Mouse (Mus musculus): ENCODE data around the gene Scamp3. TPM values are rescaled to one million over a fixed set of nuclear protein-coding genes. Genes with fewer than 3 reads are reported as not detected.

The Scamp3 gene
- polyA plus RNA-seq, 1 experiment from 2014 or later: 115 TPM

GRCm38 (mm10) chr3:89228180-89228549 is 50.9 kb downstream of the Scamp3 start:
- peaks cover 14% of the 10 kb centered on the region for H3K36me3 ChIP-seq
- H3K9me3 ChIP-seq: no peaks in the 10 kb centered on the region
- peak overlapping the region; percentile 88 for H3K27ac ChIP-seq
- no peak for ATAC-seq (ENCODE audit: insufficient number of reproducible peaks, insufficient read depth, low FRiP score, low TSS enrichment, low read depth)
- peak overlapping the region; percentile 60 for H3K9ac ChIP-seq
- peak overlapping the region; percentile 84 for H3K4me2 ChIP-seq
- H3K4me3 ChIP-seq: peak overlapping the region; percentile 46
- peaks cover 21% of the 10 kb centered on the region for H3K27me3 ChIP-seq
- under 1% methylated on average over 19 of the region's 20 CpGs for WGBS
- peaks cover 32% of the 10 kb centered on the region for H3K4me1 ChIP-seq

- WGBS: 24% methylated on average over 10 of the region's 10 CpGs
- H3K4me2 ChIP-seq: peak within 1 kb of the TSS; percentile 84
- H3K27ac ChIP-seq: peak within 1 kb of the TSS; percentile 88
- H3K4me1 ChIP-seq: peaks cover 32% of the 10 kb centered on the region
- peaks cover 15% of the 10 kb centered on the region for H3K36me3 ChIP-seq
- H3K9me3 ChIP-seq: no peaks in the 10 kb centered on the region
- H3K27me3 ChIP-seq: peaks cover 21% of the 10 kb centered on the region
- H3K9ac ChIP-seq: peak within 1 kb of the TSS; percentile 60
- peak within 1 kb of the TSS; percentile 46 for H3K4me3 ChIP-seq
- no peak for ATAC-seq (ENCODE audit: insufficient number of reproducible peaks, insufficient read depth, low FRiP score, low TSS enrichment, low read depth)
Observed at GRCm38 (mm10) chr3:89228836-89229235, 51.6 kb downstream of the Scamp3 start, which contains the start of gene Muc1. Muc1 (plus strand) TSS chr3:89229057.

GRCm38 (mm10) chr3:89229276-89229675 is 52.0 kb downstream of the Scamp3 start:
- no peak overlapping the region for H3K9ac ChIP-seq
- peaks cover 15% of the 10 kb centered on the region for H3K36me3 ChIP-seq
- H3K4me2 ChIP-seq: 0 out of 2 replicates have a peak overlapping the region, but pooled peaks have one; percentile 84
- no peak overlapping the region for H3K27ac ChIP-seq
- no peak overlapping the region for H3K4me3 ChIP-seq
- no peak for ATAC-seq (ENCODE audit: insufficient number of reproducible peaks, insufficient read depth, low FRiP score, low TSS enrichment, low read depth)
- H3K27me3 ChIP-seq: peaks cover 21% of the 10 kb centered on the region
- H3K4me1 ChIP-seq: peaks cover 32% of the 10 kb centered on the region
- WGBS: 61% methylated on average over 4 of the region's 4 CpGs
- no peaks in the 10 kb centered on the region for H3K9me3 ChIP-seq

- peaks cover 21% of the 10 kb centered on the region for H3K27me3 ChIP-seq
- H3K27ac ChIP-seq: no peak overlapping the region
- no peak overlapping the region for H3K4me3 ChIP-seq
- ATAC-seq (ENCODE audit: insufficient number of reproducible peaks, insufficient read depth, low FRiP score, low TSS enrichment, low read depth): no peak
- no peaks in the 10 kb centered on the region for H3K9me3 ChIP-seq
- peaks cover 20% of the 10 kb centered on the region for H3K36me3 ChIP-seq
- H3K9ac ChIP-seq: no peak overlapping the region
- peaks cover 26% of the 10 kb centered on the region for H3K4me1 ChIP-seq
- no peak overlapping the region for H3K4me2 ChIP-seq
- 82% methylated on average over 2 of the region's 2 CpGs for WGBS
Observed at GRCm38 (mm10) chr3:89230561-89230960, 53.3 kb downstream of the Scamp3 start.

- peaks cover 24% of the 10 kb centered on the region for H3K36me3 ChIP-seq
- peaks cover 19% of the 10 kb centered on the region for H3K4me1 ChIP-seq
- H3K4me3 ChIP-seq: no peak overlapping the region
- WGBS: 66% methylated on average over 7 of the region's 7 CpGs
- H3K9ac ChIP-seq: no peak overlapping the region
- H3K27me3 ChIP-seq: peaks cover 19% of the 10 kb centered on the region
- no peak overlapping the region for H3K27ac ChIP-seq
- no peak for ATAC-seq (ENCODE audit: insufficient number of reproducible peaks, insufficient read depth, low FRiP score, low TSS enrichment, low read depth)
- no peak overlapping the region for H3K4me2 ChIP-seq
- H3K9me3 ChIP-seq: no peaks in the 10 kb centered on the region
Observed at GRCm38 (mm10) chr3:89231345-89231744, 54.1 kb downstream of the Scamp3 start.

GRCm38 (mm10) chr3:89231772-89232275 is 54.6 kb downstream of the Scamp3 start:
- 71% methylated on average over 16 of the region's 16 CpGs for WGBS
- no peak overlapping the region for H3K4me2 ChIP-seq

More at GRCm38 (mm10) chr3:89231772-89232275, 54.6 kb downstream of the Scamp3 start:
- H3K27ac ChIP-seq: no peak overlapping the region
- H3K36me3 ChIP-seq: peaks cover 27% of the 10 kb centered on the region
- no peaks in the 10 kb centered on the region for H3K9me3 ChIP-seq
- H3K4me1 ChIP-seq: peaks cover 14% of the 10 kb centered on the region
- peaks cover 19% of the 10 kb centered on the region for H3K27me3 ChIP-seq
- no peak for ATAC-seq (ENCODE audit: insufficient number of reproducible peaks, insufficient read depth, low FRiP score, low TSS enrichment, low read depth)
- H3K4me3 ChIP-seq: no peak overlapping the region
- no peak overlapping the region for H3K9ac ChIP-seq

MicroRNAs within 50 kb of the gene (microRNA counts, 519-probe panel; counts per million panel counts)
- microRNA mmu-miR-92b: 236 counts per million, percentile 44 among the panel's probes with 10 or more counts

Small RNA genes lying within 50 kb of the gene (microRNA-seq; reads per million reads assigned to microRNA genes)
- 504 reads per million, percentile 71 among the genes with 10 or more reads in this experiment for gene Mir92b

Other genes starting within 250 kb of the Scamp3 start
- gene Ash1l, start 226.9 kb upstream of the Scamp3 start, polyA plus RNA-seq (2015; fragmentation: Nextera tagmentation; extraction: Ambion mirVana): 29.4 and 30.6 TPM in 2 replicates
- gene Dap3, start 226.3 kb upstream of the Scamp3 start, polyA plus RNA-seq (2015; fragmentation: Nextera tagmentation; extraction: Ambion mirVana): 147 and 158 TPM in 2 replicates
- 23.3 and 25.0 TPM in 2 replicates for gene Rusc1, start 84.2 kb upstream of the Scamp3 start, polyA plus RNA-seq (2015; fragmentation: Nextera tagmentation; extraction: Ambion mirVana)
- not detected in 2 replicates for gene Gm43738, start 76.4 kb upstream of the Scamp3 start, polyA plus RNA-seq (2015; fragmentation: Nextera tagmentation; extraction: Ambion mirVana)
- gene Fdps, start 75.5 kb upstream of the Scamp3 start, polyA plus RNA-seq (2015; fragmentation: Nextera tagmentation; extraction: Ambion mirVana): 193 and 231 TPM in 2 replicates
- 2.0 TPM in 1 of 2 replicates, not detected in the other for gene Pklr, start 41.3 kb upstream of the Scamp3 start, polyA plus RNA-seq (2015; fragmentation: Nextera tagmentation; extraction: Ambion mirVana)
- 3.6 and 4.3 TPM in 2 replicates for gene Hcn3, start 17.3 kb upstream of the Scamp3 start, polyA plus RNA-seq (2015; fragmentation: Nextera tagmentation; extraction: Ambion mirVana)
- 39.9 and 41.8 TPM in 2 replicates for gene Clk2, start 12.7 kb upstream of the Scamp3 start, polyA plus RNA-seq (2015; fragmentation: Nextera tagmentation; extraction: Ambion mirVana)
- gene Fam189b, start 5.7 kb downstream of the Scamp3 start, polyA plus RNA-seq (2015; fragmentation: Nextera tagmentation; extraction: Ambion mirVana): 31.5 and 32.6 TPM in 2 replicates
- gene Gba, start 25.5 kb downstream of the Scamp3 start, polyA plus RNA-seq (2015; fragmentation: Nextera tagmentation; extraction: Ambion mirVana): 34.7 TPM in 2 replicates
- 42.0 and 48.1 TPM in 2 replicates for gene Thbs3, start 37.7 kb downstream of the Scamp3 start, polyA plus RNA-seq (2015; fragmentation: Nextera tagmentation; extraction: Ambion mirVana)
- gene Mtx1, start 49.6 kb downstream of the Scamp3 start, polyA plus RNA-seq (2015; fragmentation: Nextera tagmentation; extraction: Ambion mirVana): 182 and 212 TPM in 2 replicates
- gene Muc1, start 51.6 kb downstream of the Scamp3 start, polyA plus RNA-seq (2015; fragmentation: Nextera tagmentation; extraction: Ambion mirVana): 1.5 and 1.6 TPM in 2 replicates
- gene Krtcap2, start 68.5 kb downstream of the Scamp3 start, polyA plus RNA-seq (2015; fragmentation: Nextera tagmentation; extraction: Ambion mirVana): 300 and 361 TPM in 2 replicates
- 7.0 and 9.7 TPM in 2 replicates for gene Trim46, start 68.8 kb downstream of the Scamp3 start, polyA plus RNA-seq (2015; fragmentation: Nextera tagmentation; extraction: Ambion mirVana)
- gene Dpm3, start 81.9 kb downstream of the Scamp3 start, polyA plus RNA-seq (2015; fragmentation: Nextera tagmentation; extraction: Ambion mirVana): 120 and 147 TPM in 2 replicates
- 67.4 and 68.6 TPM in 2 replicates for gene Slc50a1, start 93.1 kb downstream of the Scamp3 start, polyA plus RNA-seq (2015; fragmentation: Nextera tagmentation; extraction: Ambion mirVana)
- gene Efna1, start 103.7 kb downstream of the Scamp3 start, polyA plus RNA-seq (2015; fragmentation: Nextera tagmentation; extraction: Ambion mirVana): 40.7 and 43.1 TPM in 2 replicates
- gene Efna3, start 145.5 kb downstream of the Scamp3 start, polyA plus RNA-seq (2015; fragmentation: Nextera tagmentation; extraction: Ambion mirVana): 22.6 and 26.6 TPM in 2 replicates
- 46.5 and 50.1 TPM in 2 replicates for gene Efna4, start 160.6 kb downstream of the Scamp3 start, polyA plus RNA-seq (2015; fragmentation: Nextera tagmentation; extraction: Ambion mirVana)
- gene Adam15, start 172.5 kb downstream of the Scamp3 start, polyA plus RNA-seq (2015; fragmentation: Nextera tagmentation; extraction: Ambion mirVana): 50.8 and 52.6 TPM in 2 replicates
- gene Dcst2, start 184.5 kb downstream of the Scamp3 start, polyA plus RNA-seq (2015; fragmentation: Nextera tagmentation; extraction: Ambion mirVana): 0.18 and 0.38 TPM in 2 replicates
- gene Dcst1, start 187.8 kb downstream of the Scamp3 start, polyA plus RNA-seq (2015; fragmentation: Nextera tagmentation; extraction: Ambion mirVana): 0.44 and 0.85 TPM in 2 replicates
- 1.7 and 2.1 TPM in 2 replicates for gene Zbtb7b, start 217.3 kb downstream of the Scamp3 start, polyA plus RNA-seq (2015; fragmentation: Nextera tagmentation; extraction: Ambion mirVana)
- not detected in 2 replicates for gene Lenep, start 225.3 kb downstream of the Scamp3 start, polyA plus RNA-seq (2015; fragmentation: Nextera tagmentation; extraction: Ambion mirVana)
- 29.4 and 29.5 TPM in 2 replicates for gene Flad1, start 234.4 kb downstream of the Scamp3 start, polyA plus RNA-seq (2015; fragmentation: Nextera tagmentation; extraction: Ambion mirVana)
- gene Cks1b, start 240.9 kb downstream of the Scamp3 start, polyA plus RNA-seq (2015; fragmentation: Nextera tagmentation; extraction: Ambion mirVana): 513 and 525 TPM in 2 replicates
- gene Shc1, start 241.0 kb downstream of the Scamp3 start, polyA plus RNA-seq (2015; fragmentation: Nextera tagmentation; extraction: Ambion mirVana): 91.4 and 93.3 TPM in 2 replicates